Mouse (Mus musculus) adrenal gland, postnatal 10 days (tissue): ENCODE data around the gene Nfix. TPM values are rescaled to one million over a fixed set of nuclear protein-coding genes. Genes with fewer than 3 reads are reported as not detected.
"Not testable (repeated sequence)": the region's sequence is repeated elsewhere in the genome, so short reads cannot be mapped to it uniquely, and the experiment has no call there.

Experiments
- DNase-seq: peaks from one replicate; pipeline ENCODE4 v3.0.0; 2021; ENCODE audit warnings: mixed read lengths
- total RNA-seq, 2 experiments: library from RNA; stranded (reverse); gene quantifications; 2 replicates each; pipeline ENCODE4 v1.2.3; 2021

The Nfix gene
- total RNA-seq, 2 experiments from 2014 or later, result 145 to 200 TPM

- peak; percentile 77 for DNase-seq
These were observed 101.2 kb downstream of the Nfix start for GRCm38 (mm10) chr8:84698929-84699401.

GRCm38 (mm10) chr8:84698288-84698687 is 101.9 kb downstream of the Nfix start:
- DNase-seq, result no peak

GRCm38 (mm10) chr8:84697166-84698130 is 102.7 kb downstream of the Nfix start:
- DNase-seq, result no peak

DNA sequence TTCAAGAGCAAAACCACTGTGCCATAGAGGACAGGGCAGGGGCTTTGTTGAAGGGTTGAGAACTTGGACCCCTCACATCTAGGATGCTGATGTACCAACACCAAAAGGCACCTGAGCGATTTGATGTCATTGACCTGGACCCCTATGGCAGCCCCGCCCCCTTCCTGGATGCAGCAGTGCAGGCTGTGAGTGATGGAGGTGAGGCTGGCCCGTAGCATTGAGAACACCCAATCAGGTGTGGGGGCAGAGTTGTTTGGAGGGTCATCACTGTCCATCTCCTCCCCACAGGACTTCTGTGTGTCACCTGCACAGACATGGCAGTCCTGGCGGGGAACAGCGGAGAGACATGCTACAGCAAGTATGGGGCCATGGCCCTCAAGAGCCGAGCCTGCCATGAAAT is 105.0 kb downstream of the Nfix start:
- no peak for DNase-seq

DNA sequence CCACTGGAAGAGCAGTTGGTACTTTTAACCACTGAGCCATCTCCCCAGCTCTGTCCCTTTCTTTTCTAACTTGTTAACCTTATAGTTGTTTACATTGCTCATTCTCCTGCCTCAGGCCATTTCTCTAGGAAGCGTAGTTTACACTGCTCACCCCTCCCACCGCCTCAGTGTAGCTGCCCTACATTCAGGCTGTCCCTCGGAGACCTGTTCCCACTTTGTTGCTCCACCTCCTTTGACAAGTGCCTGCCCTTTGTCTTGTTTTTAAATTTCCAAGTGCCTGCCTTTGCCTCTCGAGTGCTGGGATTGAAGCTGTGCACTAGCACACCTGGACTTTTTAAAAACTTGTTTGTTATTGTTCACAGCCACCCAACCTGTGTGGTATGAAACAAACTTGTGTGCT is 106.8 kb downstream of the Nfix start:
- DNase-seq, result no peak

- peak; percentile 94 for DNase-seq
These were observed 110.8 kb downstream of the Nfix start for GRCm38 (mm10) chr8:84689091-84689915.

DNA sequence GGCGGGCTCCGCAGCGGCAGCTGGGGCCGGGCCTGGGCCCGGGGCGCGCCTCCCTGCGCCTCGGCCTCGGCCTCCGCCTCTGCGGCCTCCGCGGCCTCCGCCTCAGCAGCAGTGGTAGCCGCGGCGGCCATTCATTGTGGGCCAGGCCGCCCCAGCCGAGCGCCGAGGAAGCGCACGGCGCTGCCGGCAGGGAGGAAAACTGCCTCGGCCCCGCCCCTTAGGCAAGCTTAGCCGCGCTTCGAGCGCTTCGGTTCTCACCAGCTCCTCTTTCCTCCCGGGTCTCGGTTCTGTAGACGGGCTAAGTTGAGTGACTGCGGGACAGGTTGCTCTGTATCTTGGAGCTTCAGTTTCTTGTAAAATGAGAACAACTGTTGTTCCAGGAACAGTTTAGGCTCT is 112.4 kb downstream of the Nfix start, which contains the start of gene Nacc1:
Nacc1 (minus strand) TSS at position 158 of the 396 bp plus-strand sequence.
- peak; percentile 95 for DNase-seq

- peak; percentile 67 for DNase-seq
These were observed 113.0 kb downstream of the Nfix start for GRCm38 (mm10) chr8:84687003-84687704.

GRCm38 (mm10) chr8:84686191-84687002 is 113.7 kb downstream of the Nfix start, which contains the start of gene Trmt1:
Trmt1 (plus strand) TSS chr8:84686307.
- peak; percentile 54 for DNase-seq

DNA sequence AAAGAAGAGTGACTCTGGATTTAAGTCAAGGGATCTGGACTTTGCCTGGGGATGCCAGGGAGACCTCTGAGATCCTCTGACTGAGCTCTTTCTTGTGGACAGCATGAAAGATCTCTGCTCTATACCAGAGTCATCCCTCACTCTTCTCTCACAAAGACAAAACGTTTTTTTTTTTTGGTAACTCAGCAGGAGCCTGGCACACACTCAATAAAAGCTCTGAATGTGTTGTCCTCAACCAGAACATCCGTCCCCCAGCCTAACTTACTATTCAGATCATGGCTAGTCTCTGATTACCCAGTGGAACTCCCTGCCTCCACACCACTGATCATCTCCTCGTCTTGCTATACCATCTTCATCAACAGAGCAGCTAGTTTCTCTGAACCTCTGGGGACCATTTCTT is 115.6 kb downstream of the Nfix start:
- no peak for DNase-seq

DNA sequence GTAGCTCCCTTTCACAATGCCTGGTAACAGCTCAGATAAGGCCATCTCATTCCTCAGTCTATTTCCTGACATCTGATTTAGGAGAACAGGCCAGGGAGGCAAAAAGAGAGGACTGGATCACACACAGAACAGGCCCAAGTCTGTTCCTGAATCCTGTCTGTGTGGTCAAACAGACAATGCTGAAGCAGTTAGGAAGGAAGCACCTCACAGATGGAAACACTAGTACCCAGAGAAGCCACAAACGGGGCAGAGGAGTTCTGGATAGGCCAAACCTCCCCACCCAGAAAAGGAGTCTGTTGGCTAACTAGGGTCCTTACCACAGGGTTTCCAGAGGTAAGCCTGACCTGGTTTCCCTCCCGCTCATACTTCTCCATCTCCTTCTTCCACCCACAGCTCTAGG is 117.9 kb downstream of the Nfix start:
- no peak for DNase-seq

- no peak for DNase-seq
These were observed 118.7 kb downstream of the Nfix start for GRCm38 (mm10) chr8:84681476-84681875.

GRCm38 (mm10) chr8:84677305-84677704 is 122.8 kb downstream of the Nfix start:
- no peak for DNase-seq

DNA sequence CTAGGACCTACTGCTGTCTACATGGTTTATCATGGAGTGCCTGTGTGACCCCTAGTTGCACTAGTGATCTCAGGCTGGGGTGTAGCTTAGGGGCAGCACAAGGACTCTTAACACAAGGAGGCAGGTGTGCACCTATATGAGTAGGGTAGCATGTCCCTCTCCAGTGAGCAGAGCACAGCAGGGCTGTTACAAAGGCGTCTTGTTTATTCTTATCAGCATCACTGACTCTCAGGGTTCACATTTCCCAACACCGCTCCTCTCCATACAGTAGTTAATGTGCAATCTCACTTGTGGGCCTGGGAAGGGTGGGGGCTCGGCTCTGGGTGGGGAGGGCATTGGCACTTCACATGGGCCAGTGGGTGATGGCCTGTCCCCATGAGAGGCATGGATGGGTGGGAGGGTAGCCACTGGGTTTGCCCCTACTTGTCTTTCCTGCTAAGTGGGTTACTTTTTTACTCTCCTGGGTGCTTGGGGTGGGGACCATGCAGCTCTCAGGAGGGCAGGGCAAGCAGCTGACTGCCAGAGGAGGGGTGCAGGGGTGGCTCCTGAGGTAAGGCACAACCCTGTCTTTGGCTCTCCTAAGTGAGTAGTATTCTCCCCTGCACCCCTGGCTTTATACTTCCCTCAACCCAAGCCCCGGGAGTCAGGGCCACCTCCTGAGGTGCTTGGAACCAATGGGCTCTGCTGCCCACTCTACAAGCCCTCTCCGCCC is 129.7 kb downstream of the Nfix start:
- DNase-seq, result not testable (repeated sequence)

- DNase-seq, result no peak
These were observed 131.2 kb downstream of the Nfix start for GRCm38 (mm10) chr8:84668731-84669485.

- no peak for DNase-seq
These were observed 132.1 kb downstream of the Nfix start for GRCm38 (mm10) chr8:84668081-84668480.

- DNase-seq, result no peak
These were observed 134.7 kb downstream of the Nfix start for GRCm38 (mm10) chr8:84665385-84665893.

- peak; percentile 87 for DNase-seq
These were observed 135.4 kb downstream of the Nfix start for GRCm38 (mm10) chr8:84664566-84665384.
